In the genomic region with DNA sequence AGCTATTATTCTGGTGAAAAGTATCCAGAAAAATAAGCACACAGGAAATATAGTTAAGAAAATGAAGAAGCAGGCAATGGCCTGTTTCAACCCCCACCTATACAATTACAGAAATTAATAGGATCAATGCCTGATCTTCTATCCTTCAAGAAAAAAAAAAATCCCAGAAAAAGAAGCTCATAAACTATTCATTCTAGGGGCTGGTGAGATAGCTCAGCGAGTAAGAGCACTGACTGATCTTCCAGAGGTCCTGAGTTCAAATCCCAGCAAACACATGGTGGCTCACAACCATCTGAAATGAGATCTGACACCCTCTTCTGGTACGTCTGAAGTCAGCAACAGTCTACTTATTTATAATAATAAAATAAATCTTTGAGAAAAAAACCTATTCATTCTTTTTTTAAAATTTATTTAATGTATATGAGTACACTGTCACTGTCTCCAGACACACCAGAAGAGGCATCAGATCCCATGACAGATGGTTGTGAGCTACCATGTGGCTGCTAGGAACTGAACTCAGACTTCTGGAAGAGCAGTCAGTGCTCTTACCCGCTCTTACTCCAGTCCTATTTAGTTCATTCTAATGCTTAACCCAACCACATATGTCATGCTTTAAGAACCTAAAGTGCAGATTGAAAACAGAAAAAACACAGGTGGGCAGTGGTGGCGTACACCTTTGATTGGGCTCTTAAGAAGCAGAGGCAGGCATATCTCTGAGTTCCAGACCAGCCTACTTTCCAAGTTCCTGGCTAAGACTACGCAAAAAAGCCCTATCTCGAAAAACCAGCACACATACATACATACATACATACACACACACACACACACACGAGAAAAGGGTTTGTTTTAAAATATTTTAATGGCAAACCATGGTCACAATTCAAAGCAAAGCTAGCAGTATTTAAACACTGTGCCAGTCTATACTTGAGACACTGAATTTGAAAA, we compare ENCODE assay signal across 8 mouse cellular contexts. TPM values are rescaled to one million over a fixed set of nuclear protein-coding genes. Genes with fewer than 3 reads are reported as not detected.
A peak's percentile ranks its signal among the peaks of the same experiment; 100 is the strongest.
DNase-seq lines count a peak whose midpoint lies in the region; ATAC-seq and TF ChIP-seq lines count a peak whose summit lies in the region.

No protein-coding gene starts in this region.

- 84% methylated on average over 7 of the region's 7 CpGs for WGBS in forebrain, embryonic 11.5 days
- WGBS in liver, embryonic 11.5 days: 49% methylated on average over 7 of the region's 7 CpGs

- TF ChIP-seq EP300 in ES-Bruce4 (IDR thresholded peaks at IDR 0.05; ENCODE audit: insufficient read depth, low read depth, low read length): no peak

- no peak for TF ChIP-seq POLR2A in ES-Bruce4 (IDR thresholded peaks at IDR 0.05; ENCODE audit: insufficient read depth, low read length)

- DNase-seq in heart, adult 11 months: peak; percentile 61
- DNase-seq in heart, postnatal 4 days: no peak
- no peak for DNase-seq in forebrain, embryonic 11.5 days (ENCODE audit: low spot score)
- no peak for DNase-seq in liver, embryonic 11.5 days (ENCODE audit: low spot score)
- DNase-seq in urinary bladder, postnatal 4 days (ENCODE audit: low spot score in 2 of 2): no peak
- no peak for DNase-seq in adipocyte (ENCODE audit: low spot score)
- DNase-seq in adrenal gland, adult 18-20 months (ENCODE audit: low spot score in 2 of 2): no peak

- peak overlapping the region; percentile 54 for H3K4me3 ChIP-seq in ES-Bruce4 (ENCODE audit: low read depth, low read length)
- peak overlapping the region; percentile 87 for H3K4me3 ChIP-seq in forebrain, embryonic 11.5 days (ENCODE audit: low read depth, low read length)
- H3K4me3 ChIP-seq in liver, embryonic 11.5 days (ENCODE audit: low read depth, low read length): peak overlapping the region; percentile 82

- no peaks in the 10 kb centered on the region for H3K9me3 ChIP-seq in ES-Bruce4 (replicated peaks; ENCODE audit: control insufficient read depth, insufficient read depth, low read length, poor library complexity, severe bottlenecking)
- H3K9me3 ChIP-seq in forebrain, embryonic 11.5 days (ENCODE audit: control insufficient read depth, low read length): no peaks in the 10 kb centered on the region
- H3K9me3 ChIP-seq in liver, embryonic 11.5 days (ENCODE audit: control insufficient read depth, low read length): no peaks in the 10 kb centered on the region

- H3K36me3 ChIP-seq in ES-Bruce4 (ENCODE audit: control insufficient read depth, insufficient read depth, low read length, poor library complexity, severe bottlenecking): peaks cover 6% of the 10 kb centered on the region
- H3K36me3 ChIP-seq in forebrain, embryonic 11.5 days (ENCODE audit: control insufficient read depth, insufficient read depth, low read length): peaks cover 2% of the 10 kb centered on the region; the same call in 1 of the 2 replicates
- H3K36me3 ChIP-seq in liver, embryonic 11.5 days (ENCODE audit: control insufficient read depth, insufficient read depth, low read length): no peaks in the 10 kb centered on the region; the same call in 1 of the 2 replicates

- no peak for ATAC-seq in forebrain, embryonic 11.5 days (replicated peaks; ENCODE audit: low FRiP score)
- peak; percentile 52 for ATAC-seq in liver, embryonic 11.5 days (replicated peaks; ENCODE audit: low FRiP score)

- H3K27me3 ChIP-seq in ES-Bruce4 (ENCODE audit: control insufficient read depth, insufficient read depth, low read length, poor library complexity, severe bottlenecking): no peaks in the 10 kb centered on the region
- no peaks in the 10 kb centered on the region for H3K27me3 ChIP-seq in forebrain, embryonic 11.5 days (ENCODE audit: control insufficient read depth, insufficient read depth, low read length)
- H3K27me3 ChIP-seq in liver, embryonic 11.5 days (replicated peaks; ENCODE audit: control insufficient read depth, insufficient read depth, low read length): no peaks in the 10 kb centered on the region

- H3K9ac ChIP-seq in ES-Bruce4 (ENCODE audit: low read depth, poor library complexity, severe bottlenecking): peak overlapping the region; percentile 84
- no peak overlapping the region for H3K9ac ChIP-seq in forebrain, embryonic 11.5 days (ENCODE audit: low read length)
- peak overlapping the region; percentile 39; the same call in 1 of the 2 replicates for H3K9ac ChIP-seq in liver, embryonic 11.5 days (ENCODE audit: low read depth, low read length)

- no peaks in the 10 kb centered on the region for H3K4me1 ChIP-seq in ES-Bruce4 (ENCODE audit: control insufficient read depth, insufficient read depth, low read length)
- peaks cover 3% of the 10 kb centered on the region; the same call in 1 of the 2 replicates for H3K4me1 ChIP-seq in forebrain, embryonic 11.5 days (replicated peaks; ENCODE audit: control insufficient read depth, insufficient read depth, low read length)
- H3K4me1 ChIP-seq in liver, embryonic 11.5 days (replicated peaks; ENCODE audit: control insufficient read depth, insufficient read depth, low read length): peaks cover 8% of the 10 kb centered on the region; the same call in 1 of the 2 replicates

- TF ChIP-seq CTCF in ES-Bruce4 (IDR thresholded peaks at IDR 0.05; ENCODE audit: low read depth, low read length): no peak

- peak overlapping the region; percentile 62 for H3K4me2 ChIP-seq in forebrain, embryonic 11.5 days (ENCODE audit: low read depth, low read length, severe bottlenecking)
- peak overlapping the region; percentile 71 for H3K4me2 ChIP-seq in liver, embryonic 11.5 days

- no peak overlapping the region for H3K27ac ChIP-seq in ES-Bruce4 (ENCODE audit: insufficient read depth, low read length)
- H3K27ac ChIP-seq in forebrain, embryonic 11.5 days (ENCODE audit: low read depth, low read length): no peak overlapping the region
- H3K27ac ChIP-seq in liver, embryonic 11.5 days (ENCODE audit: low read depth, low read length): peak overlapping the region; percentile 98; the same call in 1 of the 2 replicates

RNA-seq across cellular contexts. Expression of a gene that starts 1.6 kb away (rescaled TPM):
- 10 to 100 TPM; 71.7 to 79.0 TPM for total RNA-seq in heart, postnatal 4 days (2021)
- polyA plus RNA-seq in ES-Bruce4 (2011; ENCODE audit: insufficient read depth, insufficient read length, low read depth, missing spikeins): 105 and 118 TPM in 2 replicates
- 61.5 and 69.1 TPM in 2 replicates for polyA plus RNA-seq in forebrain, embryonic 11.5 days (2014; fragmentation: Nextera tagmentation; extraction: Ambion mirVana)
- polyA plus RNA-seq in liver, embryonic 11.5 days (2014; fragmentation: Nextera tagmentation; extraction: Ambion mirVana): 41.9 and 42.0 TPM in 2 replicates
- 10 to 100 TPM; 60.5 to 61.1 TPM for total RNA-seq in adrenal gland, adult 18-20 months (2021)

RNA-seq across cellular contexts. Expression of a gene that starts 48.0 kb away (rescaled TPM):
- total RNA-seq in heart, postnatal 4 days (2021): 1 to 10 TPM in 1 of 2 experiments, under 1 TPM in 1; 0.97 to 1.2 TPM
- polyA plus RNA-seq in ES-Bruce4 (2011; ENCODE audit: insufficient read depth, insufficient read length, low read depth, missing spikeins): 3.2 and 3.8 TPM in 2 replicates
- polyA plus RNA-seq in forebrain, embryonic 11.5 days (2014; fragmentation: Nextera tagmentation; extraction: Ambion mirVana): 1.1 and 1.4 TPM in 2 replicates
- 0.86 and 1.2 TPM in 2 replicates for polyA plus RNA-seq in liver, embryonic 11.5 days (2014; fragmentation: Nextera tagmentation; extraction: Ambion mirVana)
- under 1 TPM; 0.60 to 0.70 TPM for total RNA-seq in adrenal gland, adult 18-20 months (2021)
